Mouse (Mus musculus) heart, postnatal 25 days (tissue): ENCODE measurements at regions not wholly inside any gene's neighbourhood (a gene's known extent, or its start where the extent isn't known, plus 50 kb on each side); places are given as distances from the start of the nearest gene placed in this dataset.

Experiments
- DNase-seq: peaks from one replicate; pipeline ENCODE4 v3.0.0; 2022; ENCODE audit warnings: low spot score
- intact Hi-C: fragments of 180-260 bp; cut with DNase I; formaldehyde crosslinking; loops from one replicate; pipeline ENCODE4 v1.15.1; 2025

DNA sequence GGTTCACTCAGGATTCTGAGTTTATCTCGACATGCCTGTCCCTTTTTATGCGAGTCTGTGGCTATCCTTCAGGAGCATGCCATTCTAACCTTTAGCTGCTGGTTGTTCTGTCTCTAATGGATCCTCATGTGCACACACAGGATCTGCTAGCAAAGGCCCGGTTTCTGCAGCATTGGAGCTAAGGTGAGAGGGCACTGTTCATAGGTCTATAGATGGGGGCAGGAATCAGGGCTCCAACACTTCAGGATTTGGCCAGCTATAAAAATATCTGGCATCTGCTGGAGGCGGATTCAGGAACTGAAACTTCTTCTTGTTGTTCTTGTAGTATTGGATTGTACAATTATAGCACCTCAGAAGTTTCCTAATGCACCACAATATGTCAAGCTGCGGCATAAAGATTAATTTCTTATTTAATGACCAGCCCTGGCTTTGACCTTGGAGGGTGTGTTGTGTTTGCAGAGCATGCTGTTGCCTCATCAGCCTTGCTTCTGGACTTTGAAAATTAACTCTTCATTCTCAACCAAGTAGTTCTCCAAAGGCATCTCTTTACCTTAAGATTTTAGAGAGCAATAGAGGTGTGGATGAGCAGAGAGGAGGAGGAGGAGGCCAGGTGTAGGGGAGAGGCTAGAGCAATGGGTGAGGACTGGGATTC is 104.4 kb upstream of the Shh start:
- intact Hi-C loops, result no loop called here
- no peak for DNase-seq

DNA sequence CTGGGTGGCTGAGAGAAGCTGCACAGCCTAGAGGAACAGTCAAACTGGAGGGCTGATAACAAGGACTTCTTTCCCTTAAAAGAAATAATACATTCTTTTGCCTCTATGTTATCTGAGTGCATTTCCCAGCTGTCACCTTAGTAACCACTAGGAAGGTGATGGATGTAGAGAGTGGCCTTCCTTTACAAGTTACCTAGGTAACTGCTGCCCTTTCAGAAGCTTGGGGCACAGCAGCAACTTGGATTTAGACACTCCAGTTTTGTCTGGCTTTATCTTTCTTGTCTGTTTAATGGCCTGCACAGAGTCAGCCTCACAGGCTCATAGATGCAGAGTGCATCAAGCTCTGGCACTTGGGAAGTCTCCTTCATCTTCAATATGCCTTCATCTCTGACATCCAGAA is 101.4 kb upstream of the Shh start:
- intact Hi-C loops, result no loop called here
- DNase-seq, result no peak

DNA sequence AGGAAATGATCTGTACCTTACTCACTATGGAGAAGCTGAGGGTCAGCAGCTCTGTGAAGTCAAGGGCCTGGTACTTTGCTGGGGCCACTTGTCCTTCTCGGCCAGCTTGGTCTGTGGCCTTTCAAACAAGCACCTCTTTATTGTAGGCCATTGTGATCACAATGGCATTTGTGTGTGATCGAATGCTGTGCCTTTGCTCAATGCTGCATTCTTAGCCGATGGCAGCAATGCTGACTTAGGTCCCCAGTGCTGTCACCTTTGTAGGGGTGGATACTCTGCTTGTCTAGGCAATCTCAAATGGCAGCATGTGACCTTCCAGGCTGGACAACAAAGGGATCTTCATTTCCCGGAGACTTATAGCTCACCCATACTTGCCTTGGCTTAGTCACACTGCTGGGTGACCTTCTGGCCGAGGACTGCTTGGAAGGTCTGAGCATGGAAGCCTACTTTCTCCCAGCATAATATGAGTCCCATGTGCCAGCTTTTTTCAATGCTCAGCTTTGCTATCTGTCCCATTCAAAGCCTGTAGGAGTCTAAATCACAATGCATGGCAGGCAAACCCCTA is 100.4 kb upstream of the Shh start:
- intact Hi-C loops, result no loop called here
- no peak for DNase-seq

DNA sequence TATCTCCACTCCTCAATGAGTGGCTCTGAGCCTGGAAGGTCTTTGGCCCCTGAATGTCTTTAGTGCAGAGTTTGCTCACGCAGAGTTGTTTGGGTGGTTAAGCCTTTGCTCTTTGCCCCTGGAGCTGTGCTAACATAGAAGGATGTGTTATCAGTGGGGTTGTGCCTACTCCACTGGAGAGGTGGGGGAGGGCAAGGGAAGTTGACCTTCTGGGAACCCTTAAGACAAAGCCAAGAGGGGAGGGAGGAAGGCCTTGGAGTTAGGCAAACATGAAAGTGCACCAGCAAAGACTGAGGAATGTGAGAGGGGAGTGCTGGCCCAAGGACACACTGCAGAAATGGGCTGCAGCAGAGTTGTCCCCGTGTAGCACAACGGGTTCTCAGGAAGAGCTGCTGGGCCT is 96.3 kb upstream of the Shh start:
- intact Hi-C loops, result no loop called here
- no peak for DNase-seq

DNA sequence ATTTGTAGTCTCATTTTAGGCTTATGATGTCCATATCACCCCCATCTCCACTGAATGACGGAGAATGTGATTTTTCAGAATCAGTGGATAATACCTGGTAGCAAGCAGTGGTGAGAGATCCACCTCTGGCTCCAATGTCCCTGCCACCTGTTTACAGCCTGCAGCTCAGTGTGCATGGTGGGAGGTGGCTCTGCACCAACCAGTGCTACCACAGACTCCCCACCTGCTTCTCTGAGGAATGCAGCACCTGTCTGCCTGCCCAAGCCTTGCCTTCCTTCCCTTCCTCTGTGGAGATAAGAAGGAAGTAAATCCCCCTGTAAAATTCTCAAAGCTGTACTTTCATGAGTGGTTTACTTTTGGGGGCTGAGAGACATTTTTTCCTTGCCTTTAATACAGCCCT is 95.9 kb upstream of the Shh start:
- intact Hi-C loops, result no loop called here

DNA sequence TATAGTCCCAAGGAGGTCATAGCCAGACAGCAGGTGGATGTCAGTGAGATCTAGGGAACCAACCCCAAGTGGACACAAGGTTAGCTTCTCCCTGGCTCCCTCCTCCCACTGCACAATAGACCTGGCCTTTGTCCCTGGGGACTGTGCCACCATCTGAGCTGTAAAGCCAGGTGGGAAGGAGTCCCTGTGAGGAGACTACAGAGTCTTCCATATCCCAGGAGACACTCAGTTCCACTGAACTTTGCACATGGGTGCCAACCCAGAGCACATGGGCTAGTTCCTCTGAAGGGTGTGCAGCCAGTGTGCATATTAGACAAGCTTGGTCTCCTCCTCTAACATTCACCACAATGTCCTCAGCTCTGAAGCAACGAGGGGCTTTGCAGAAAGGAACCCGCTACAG is 86.5 kb upstream of the Shh start:
- DNase-seq, result no peak
- intact Hi-C loops, result no loop called here

More for the DNA sequence above, 95.9 kb upstream of the Shh start:
- no peak for DNase-seq

DNA sequence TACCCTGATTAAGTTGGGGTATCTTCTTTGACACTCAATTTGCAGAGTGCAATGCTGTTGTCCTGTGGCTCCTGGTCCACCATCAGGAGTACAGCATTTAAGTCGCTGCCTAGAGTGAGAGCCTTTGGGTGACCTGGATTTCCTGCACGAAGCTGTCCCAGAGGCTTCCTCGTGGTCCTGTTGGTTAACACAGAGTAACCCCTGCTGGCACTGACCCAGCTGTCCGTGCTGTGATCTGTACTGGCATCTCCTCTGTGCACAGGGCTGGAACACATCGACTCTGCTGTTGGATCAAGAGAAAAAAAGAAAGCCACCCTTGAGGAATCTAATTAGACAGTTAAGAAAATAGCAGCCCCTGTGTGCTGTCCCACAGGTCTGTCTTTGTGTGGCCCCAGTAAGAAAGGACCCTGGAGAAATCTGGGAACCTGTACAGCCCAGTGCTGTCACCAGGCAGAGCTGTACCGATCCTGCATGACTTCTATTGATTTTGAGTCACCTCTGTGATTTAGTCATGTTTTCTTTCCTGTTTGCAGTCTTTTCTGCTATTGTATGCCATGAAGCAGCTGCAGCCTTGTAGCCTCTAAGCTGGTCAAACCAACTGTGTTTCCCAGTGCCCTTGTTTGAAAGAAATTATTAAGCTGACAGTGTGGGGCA is 63.3 kb upstream of the Shh start:
- no peak for DNase-seq
- intact Hi-C loops, result no loop called here

DNA sequence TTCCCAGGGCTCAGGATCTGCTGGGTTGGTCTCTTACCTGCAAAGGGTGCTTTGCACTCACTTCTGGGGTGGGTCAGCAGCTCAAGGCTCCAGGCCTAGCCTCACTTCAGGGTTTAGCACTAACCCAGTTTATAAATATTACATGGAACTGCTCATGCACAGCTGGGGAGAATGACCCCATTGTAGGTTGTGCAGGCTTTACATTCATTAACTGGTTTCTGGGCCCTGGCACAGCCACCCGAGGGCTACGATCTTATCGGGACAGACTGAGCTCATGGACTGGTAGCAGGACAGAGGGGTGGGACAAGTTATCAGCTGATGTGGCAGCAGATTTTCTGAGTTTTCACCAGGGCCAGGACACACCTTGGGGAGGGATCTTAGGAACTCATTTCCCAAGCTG is 59.4 kb upstream of the Shh start:
- DNase-seq, result no peak
- intact Hi-C loops, result no loop called here

DNA sequence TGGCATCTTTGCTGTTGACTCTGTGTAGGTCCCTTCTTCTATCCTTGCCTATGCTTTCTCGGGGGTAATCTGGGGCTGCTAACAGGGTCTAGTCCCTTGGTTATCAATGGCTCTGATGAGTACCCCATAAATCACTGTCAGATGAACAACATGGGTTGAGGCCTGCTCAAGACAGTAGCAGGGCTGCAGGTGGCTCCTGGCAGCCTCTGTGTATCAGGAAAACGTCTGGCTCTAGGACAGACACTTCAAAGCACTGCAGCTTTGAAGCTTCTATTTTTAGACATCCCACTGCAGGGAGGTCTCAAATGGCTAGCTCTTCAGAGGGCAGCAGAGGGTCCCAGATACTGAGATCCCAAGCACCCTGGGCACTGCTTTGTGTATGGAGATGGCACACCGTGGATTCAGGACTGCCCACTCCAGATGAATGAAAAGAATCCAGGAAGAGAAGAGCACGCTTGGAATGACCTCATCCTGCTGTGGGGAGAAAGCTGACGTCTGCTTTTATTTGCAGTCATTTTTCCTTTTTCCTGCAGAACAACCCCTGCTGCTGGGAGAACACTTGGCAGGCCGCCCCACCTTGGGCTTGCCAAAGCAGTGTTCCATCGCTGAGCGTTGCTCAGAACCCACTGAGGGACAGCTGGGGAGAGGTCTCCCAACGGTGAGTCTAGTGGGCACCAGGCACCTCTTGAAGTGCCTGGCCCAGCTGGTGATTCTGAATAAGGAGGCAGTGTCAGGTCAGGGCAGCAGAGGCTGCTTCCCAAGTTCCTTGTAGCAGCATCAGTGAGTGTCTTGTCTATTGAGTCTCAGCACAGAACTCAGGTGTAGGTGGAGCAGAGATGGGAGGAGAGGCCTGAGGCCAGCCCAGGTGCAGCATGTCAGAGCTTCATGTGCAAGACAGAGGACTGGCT is 54.0 kb upstream of the Shh start:
- intact Hi-C loops, result no loop called here
- DNase-seq, result peak; percentile 6

DNA sequence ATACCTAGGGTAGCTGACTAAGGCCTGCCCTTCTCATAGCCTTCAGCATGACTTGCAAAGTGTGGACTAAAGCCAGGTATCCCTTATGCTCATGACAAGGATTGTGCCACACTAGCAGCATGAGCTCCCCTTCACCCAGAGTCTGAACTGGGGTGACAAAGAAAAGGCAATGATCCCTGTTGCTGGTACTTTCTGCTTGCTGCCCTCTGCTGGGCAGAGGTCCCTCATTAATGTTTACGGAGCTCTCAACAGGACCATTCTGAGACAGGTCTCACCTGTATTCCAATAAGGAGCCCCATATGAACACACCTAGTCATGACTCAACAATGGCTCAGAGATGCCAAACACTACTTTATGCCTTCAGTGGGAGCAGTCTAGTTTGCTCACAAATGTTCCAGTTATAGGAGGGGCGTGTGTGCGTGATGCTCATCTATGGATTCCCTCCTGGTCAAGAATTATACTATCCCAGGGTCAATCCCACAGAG is 52.0 kb upstream of the Shh start:
- intact Hi-C loops, result no loop called here
- DNase-seq, result no peak
